Mouse (Mus musculus): ENCODE measurements at regions not wholly inside any gene's neighbourhood (a gene's known extent, or its start where the extent isn't known, plus 50 kb on each side); places are given as distances from the start of the nearest gene placed in this dataset.

GRCm38 (mm10) chr12:69101965-69102364 lies 57.0 kb downstream of the Rps29 start:
- Histone ChIP-seq H3K27ac (ENCODE audit: low read length) (no peak overlapping the region), H3K27me3 (ENCODE audit: control insufficient read depth, insufficient read depth, low read length) (no peaks in the 10 kb centered on the region), H3K4me2 (replicated peaks; ENCODE audit: low read depth, low read length) (no peak overlapping the region), H3K36me3 (ENCODE audit: control insufficient read depth, insufficient read depth, low read length) (no peaks in the 10 kb centered on the region), H3K4me3 (ENCODE audit: low read depth, low read length) (no peak overlapping the region), H3K4me1 (ENCODE audit: control insufficient read depth, insufficient read depth, low read length) (no peaks in the 10 kb centered on the region), H3K9ac (replicated peaks; ENCODE audit: low read depth, low read length) (no peak overlapping the region), H3K9me3 (ENCODE audit: control insufficient read depth, low read depth, low read length) (no peaks in the 10 kb centered on the region)
- no peak for ATAC-seq (ENCODE audit: insufficient number of reproducible peaks, insufficient read depth, low FRiP score, low read depth)
- WGBS: 43% methylated on average over 3 of the region's 3 CpGs

GRCm38 (mm10) chr12:69094856-69095255 lies 64.1 kb downstream of the Rps29 start:
- no peak overlapping the region for H3K9ac ChIP-seq (replicated peaks; ENCODE audit: low read depth, low read length)
- no peak for ATAC-seq (ENCODE audit: insufficient number of reproducible peaks, insufficient read depth, low FRiP score, low read depth)

DNA sequence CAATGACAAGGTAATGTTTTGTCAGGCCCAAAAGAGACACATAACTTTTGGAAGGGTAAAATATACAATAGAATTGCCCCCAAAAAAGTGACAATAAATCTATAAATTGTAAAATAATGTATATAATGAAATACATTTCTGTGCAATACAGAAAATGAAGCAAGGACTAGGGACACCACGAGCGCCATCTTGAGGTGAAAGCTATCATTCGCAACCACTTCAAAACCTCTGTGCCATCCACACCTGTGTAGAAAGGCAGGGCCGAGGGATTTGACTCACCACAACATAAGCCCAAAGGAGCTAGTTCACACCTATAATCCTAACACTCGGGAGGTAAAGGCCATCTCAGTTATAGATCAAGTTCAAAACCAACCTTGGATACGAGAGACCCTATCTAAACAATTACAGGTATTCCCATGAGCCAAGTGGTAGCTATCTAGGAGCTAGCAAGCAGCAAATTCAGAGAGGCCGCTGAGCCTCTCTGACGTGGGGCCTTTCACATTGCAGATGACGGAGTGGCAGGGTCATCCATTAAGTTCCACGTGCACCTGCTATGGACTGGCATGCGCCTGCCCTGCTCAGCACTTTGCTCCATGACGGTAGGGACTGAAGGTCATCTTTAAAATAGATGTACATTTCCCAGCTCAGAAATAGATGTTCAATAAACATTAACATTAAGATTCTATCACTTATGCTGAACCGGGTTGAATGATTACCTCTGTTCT lies 65.8 kb downstream of the Rps29 start:
- no peaks in the 10 kb centered on the region for H3K9me3 ChIP-seq (ENCODE audit: control insufficient read depth, low read depth, low read length)
- H3K4me2 ChIP-seq (replicated peaks; ENCODE audit: low read depth, low read length): no peak overlapping the region
- no peak for ATAC-seq (ENCODE audit: insufficient number of reproducible peaks, insufficient read depth, low FRiP score, low read depth)
- no peak overlapping the region for H3K4me3 ChIP-seq (ENCODE audit: low read depth, low read length)
- 59% methylated on average over 13 of the region's 13 CpGs for WGBS
- H3K27ac ChIP-seq (ENCODE audit: low read length): no peak overlapping the region
- H3K9ac ChIP-seq (replicated peaks; ENCODE audit: low read depth, low read length): no peak overlapping the region
- H3K4me1 ChIP-seq (ENCODE audit: control insufficient read depth, insufficient read depth, low read length): no peaks in the 10 kb centered on the region
- no peaks in the 10 kb centered on the region for H3K27me3 ChIP-seq (ENCODE audit: control insufficient read depth, insufficient read depth, low read length)
- H3K36me3 ChIP-seq (ENCODE audit: control insufficient read depth, insufficient read depth, low read length): no peaks in the 10 kb centered on the region

More at GRCm38 (mm10) chr12:69094856-69095255, 64.1 kb downstream of the Rps29 start:
- Histone ChIP-seq H3K4me1 (ENCODE audit: control insufficient read depth, insufficient read depth, low read length) (no peaks in the 10 kb centered on the region), H3K36me3 (ENCODE audit: control insufficient read depth, insufficient read depth, low read length) (no peaks in the 10 kb centered on the region), H3K4me3 (ENCODE audit: low read depth, low read length) (no peak overlapping the region), H3K27ac (ENCODE audit: low read length) (no peak overlapping the region), H3K4me2 (replicated peaks; ENCODE audit: low read depth, low read length) (no peak overlapping the region), H3K27me3 (ENCODE audit: control insufficient read depth, insufficient read depth, low read length) (no peaks in the 10 kb centered on the region), H3K9me3 (ENCODE audit: control insufficient read depth, low read depth, low read length) (no peaks in the 10 kb centered on the region)
- WGBS: 84% methylated on average over 8 of the region's 8 CpGs

DNA sequence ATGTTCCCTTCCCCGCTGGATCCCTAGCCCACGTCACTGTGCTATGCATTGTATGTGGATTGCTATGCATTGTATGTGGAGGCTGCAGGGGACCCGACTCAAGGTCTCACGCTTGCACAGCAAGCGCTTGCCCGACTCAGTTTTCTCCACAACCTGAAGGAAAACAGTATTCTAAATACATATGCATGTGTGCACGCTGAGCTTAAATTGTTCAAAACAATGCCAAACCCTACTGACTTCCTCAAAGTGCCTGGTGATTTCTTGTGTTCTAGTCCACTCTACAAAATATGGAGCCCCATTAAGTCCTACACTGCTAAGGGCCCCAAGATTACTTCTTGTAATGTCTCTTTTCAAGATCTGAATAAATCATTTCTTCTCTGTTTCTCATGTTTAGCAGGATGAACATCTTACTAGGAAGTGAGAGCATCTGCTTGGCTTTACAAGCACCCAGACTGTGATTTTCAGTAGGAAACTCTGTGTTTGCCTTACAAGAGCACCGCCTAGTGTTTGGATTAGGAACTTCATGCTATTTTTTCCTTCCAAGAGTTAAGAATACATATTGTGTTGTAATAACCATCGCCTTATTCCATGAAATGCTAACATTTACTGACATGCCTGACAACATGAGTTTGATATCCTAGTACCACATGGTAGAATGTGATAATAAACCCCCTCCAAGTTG lies 70.9 kb downstream of the Rps29 start:
- Histone ChIP-seq H3K27me3 (ENCODE audit: control insufficient read depth, insufficient read depth, low read length) (no peaks in the 10 kb centered on the region), H3K27ac (ENCODE audit: low read length) (no peak overlapping the region), H3K4me3 (ENCODE audit: low read depth, low read length) (no peak overlapping the region), H3K36me3 (ENCODE audit: control insufficient read depth, insufficient read depth, low read length) (no peaks in the 10 kb centered on the region), H3K4me2 (replicated peaks; ENCODE audit: low read depth, low read length) (no peak overlapping the region), H3K4me1 (ENCODE audit: control insufficient read depth, insufficient read depth, low read length) (no peaks in the 10 kb centered on the region), H3K9me3 (ENCODE audit: control insufficient read depth, low read depth, low read length) (no peaks in the 10 kb centered on the region), H3K9ac (replicated peaks; ENCODE audit: low read depth, low read length) (no peak overlapping the region)
- ATAC-seq (ENCODE audit: insufficient number of reproducible peaks, insufficient read depth, low FRiP score, low read depth): no peak
- whole genome bisulfite sequencing: 68% methylated on average over 9 of the region's 9 CpGs

GRCm38 (mm10) chr12:69085522-69086179 lies 73.3 kb downstream of the Rps29 start:
- 0 out of 2 replicates have a peak, but pooled peaks have one; percentile 56 for ATAC-seq (ENCODE audit: insufficient number of reproducible peaks, insufficient read depth, low FRiP score, low read depth)
- no peak overlapping the region for H3K4me3 ChIP-seq (ENCODE audit: low read depth, low read length)

GRCm38 (mm10) chr12:69084656-69085055 lies 74.3 kb downstream of the Rps29 start:
- no peak overlapping the region for H3K4me2 ChIP-seq (replicated peaks; ENCODE audit: low read depth, low read length)
- WGBS: 66% methylated on average over 5 of the region's 5 CpGs

More at GRCm38 (mm10) chr12:69085522-69086179, 73.3 kb downstream of the Rps29 start:
- Histone ChIP-seq H3K27me3 (ENCODE audit: control insufficient read depth, insufficient read depth, low read length) (no peaks in the 10 kb centered on the region), H3K4me1 (ENCODE audit: control insufficient read depth, insufficient read depth, low read length) (no peaks in the 10 kb centered on the region), H3K4me2 (replicated peaks; ENCODE audit: low read depth, low read length) (no peak overlapping the region), H3K27ac (ENCODE audit: low read length) (no peak overlapping the region), H3K9ac (replicated peaks; ENCODE audit: low read depth, low read length) (no peak overlapping the region), H3K36me3 (ENCODE audit: control insufficient read depth, insufficient read depth, low read length) (no peaks in the 10 kb centered on the region), H3K9me3 (ENCODE audit: control insufficient read depth, low read depth, low read length) (no peaks in the 10 kb centered on the region)
- 31% methylated on average over 19 of the region's 19 CpGs for WGBS

DNA sequence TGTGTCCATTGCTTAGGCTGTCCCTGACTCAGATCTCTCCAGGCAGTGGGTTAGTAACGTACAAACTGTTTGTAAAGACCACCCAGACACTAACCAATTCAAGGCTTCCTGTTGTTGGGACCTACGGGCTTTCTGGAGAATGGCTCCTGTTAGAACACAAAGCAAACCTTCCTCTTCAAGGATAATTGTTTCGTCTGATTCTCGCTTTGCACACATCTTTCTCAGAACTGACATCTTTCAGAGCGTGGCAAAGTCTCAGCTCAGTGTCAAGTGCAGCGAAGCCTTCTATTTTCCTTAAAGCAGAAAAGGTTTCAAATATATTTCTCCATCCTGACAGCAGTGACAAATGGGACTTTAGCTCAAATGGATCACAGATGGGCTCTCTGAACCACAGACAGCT lies 76.9 kb downstream of the Rps29 start:
- Histone ChIP-seq H3K27ac (ENCODE audit: low read length) (no peak overlapping the region), H3K9me3 (ENCODE audit: control insufficient read depth, low read depth, low read length) (no peaks in the 10 kb centered on the region), H3K4me2 (replicated peaks; ENCODE audit: low read depth, low read length) (no peak overlapping the region), H3K4me3 (ENCODE audit: low read depth, low read length) (no peak overlapping the region), H3K27me3 (ENCODE audit: control insufficient read depth, insufficient read depth, low read length) (no peaks in the 10 kb centered on the region), H3K9ac (replicated peaks; ENCODE audit: low read depth, low read length) (no peak overlapping the region), H3K36me3 (ENCODE audit: control insufficient read depth, insufficient read depth, low read length) (no peaks in the 10 kb centered on the region), H3K4me1 (ENCODE audit: control insufficient read depth, insufficient read depth, low read length) (no peaks in the 10 kb centered on the region)
- no peak for ATAC-seq (ENCODE audit: insufficient number of reproducible peaks, insufficient read depth, low FRiP score, low read depth)
- WGBS: 37% methylated on average over 6 of the region's 6 CpGs

More at GRCm38 (mm10) chr12:69084656-69085055, 74.3 kb downstream of the Rps29 start:
- H3K4me3 ChIP-seq (ENCODE audit: low read depth, low read length): no peak overlapping the region
- H3K27ac ChIP-seq (ENCODE audit: low read length): no peak overlapping the region
- no peak overlapping the region for H3K9ac ChIP-seq (replicated peaks; ENCODE audit: low read depth, low read length)
- H3K27me3 ChIP-seq (ENCODE audit: control insufficient read depth, insufficient read depth, low read length): no peaks in the 10 kb centered on the region
- ATAC-seq (ENCODE audit: insufficient number of reproducible peaks, insufficient read depth, low FRiP score, low read depth): no peak
- no peaks in the 10 kb centered on the region for H3K4me1 ChIP-seq (ENCODE audit: control insufficient read depth, insufficient read depth, low read length)
- no peaks in the 10 kb centered on the region for H3K36me3 ChIP-seq (ENCODE audit: control insufficient read depth, insufficient read depth, low read length)
- H3K9me3 ChIP-seq (ENCODE audit: control insufficient read depth, low read depth, low read length): no peaks in the 10 kb centered on the region

GRCm38 (mm10) chr12:69039553-69039952 lies 119.4 kb downstream of the Rps29 start:
- no peak overlapping the region for H3K4me3 ChIP-seq (ENCODE audit: low read depth, low read length)
- 62% methylated on average over 4 of the region's 4 CpGs for WGBS
- H3K9ac ChIP-seq (replicated peaks; ENCODE audit: low read depth, low read length): no peak overlapping the region
- no peak overlapping the region for H3K4me2 ChIP-seq (replicated peaks; ENCODE audit: low read depth, low read length)
- H3K27me3 ChIP-seq (ENCODE audit: control insufficient read depth, insufficient read depth, low read length): no peaks in the 10 kb centered on the region
- H3K4me1 ChIP-seq (ENCODE audit: control insufficient read depth, insufficient read depth, low read length): no peaks in the 10 kb centered on the region
- H3K36me3 ChIP-seq (ENCODE audit: control insufficient read depth, insufficient read depth, low read length): no peaks in the 10 kb centered on the region
- ATAC-seq (ENCODE audit: insufficient number of reproducible peaks, insufficient read depth, low FRiP score, low read depth): no peak
- no peaks in the 10 kb centered on the region for H3K9me3 ChIP-seq (ENCODE audit: control insufficient read depth, low read depth, low read length)
- no peak overlapping the region for H3K27ac ChIP-seq (ENCODE audit: low read length)
